Mouse (Mus musculus): ENCODE data around the gene Gm12184.
A peak's percentile ranks its signal among the peaks of the same experiment; 100 is the strongest.
"Not testable (repeated sequence)": the region's sequence is repeated elsewhere in the genome, so short reads cannot be mapped to it uniquely, and the experiment has no call there.

The Gm12184 gene

DNA sequence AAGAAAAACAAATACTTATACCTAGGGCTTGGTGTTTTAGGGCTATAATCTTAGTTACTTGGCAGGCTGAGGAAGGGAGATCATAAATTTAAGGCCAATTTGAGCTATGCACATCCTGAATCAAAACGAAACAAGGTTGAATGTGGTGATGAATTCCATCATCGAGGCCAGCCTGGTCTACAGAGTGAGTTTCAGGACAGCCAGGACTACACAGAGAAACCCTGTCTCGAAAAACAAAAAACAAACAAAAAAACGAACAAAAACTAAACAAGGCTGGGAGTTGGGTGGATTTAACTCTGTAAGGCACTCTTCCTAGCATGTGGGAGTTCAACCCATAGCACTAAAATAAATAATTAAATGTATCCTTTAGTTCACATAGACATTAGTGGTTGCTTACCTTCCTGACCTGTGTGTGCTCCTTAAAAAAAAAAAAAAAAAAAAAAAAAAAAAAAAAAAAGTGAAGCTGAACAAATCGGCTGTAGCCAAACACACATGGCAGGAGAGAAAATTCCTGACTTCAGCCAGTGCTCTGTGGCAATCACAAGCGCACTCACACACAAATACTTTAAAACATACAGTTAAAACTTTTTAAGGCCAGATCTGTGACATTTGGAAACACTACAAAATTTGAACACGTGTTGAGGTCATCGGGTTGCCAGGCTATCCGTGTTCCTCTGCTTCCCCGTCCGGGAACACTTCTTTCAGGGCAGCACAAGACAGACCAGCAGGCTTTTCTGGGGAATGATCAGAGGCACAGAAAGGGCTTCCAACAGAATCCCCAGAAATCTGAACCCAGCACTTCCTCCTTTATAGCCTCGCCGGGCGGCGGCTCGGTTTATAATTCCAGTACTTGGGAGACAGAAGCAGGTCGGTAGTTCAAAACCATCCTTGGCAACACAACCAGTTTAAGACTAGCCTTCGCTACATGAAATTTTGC is 27.2 kb downstream of the Gm12184 start:
- DNase-seq: no peak

DNA sequence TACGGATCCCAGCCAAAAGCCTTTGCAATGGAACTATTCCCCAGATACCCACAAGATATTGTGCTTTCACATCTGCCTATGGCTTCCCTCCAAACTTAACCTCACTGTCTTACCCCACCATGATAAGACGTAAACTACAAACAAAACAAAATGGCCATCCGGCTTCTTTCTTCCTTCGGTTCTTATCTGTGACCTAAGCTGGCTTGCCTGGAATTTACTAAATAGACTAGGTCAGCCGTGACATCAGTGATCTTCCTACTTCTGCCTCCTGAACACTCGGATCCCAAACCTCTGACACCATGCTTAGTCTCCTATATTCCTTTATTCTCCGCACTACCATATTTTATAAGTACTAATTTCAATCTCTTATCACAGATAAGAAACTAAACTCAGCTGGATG is 28.1 kb downstream of the Gm12184 start:
- no peak for DNase-seq

DNA sequence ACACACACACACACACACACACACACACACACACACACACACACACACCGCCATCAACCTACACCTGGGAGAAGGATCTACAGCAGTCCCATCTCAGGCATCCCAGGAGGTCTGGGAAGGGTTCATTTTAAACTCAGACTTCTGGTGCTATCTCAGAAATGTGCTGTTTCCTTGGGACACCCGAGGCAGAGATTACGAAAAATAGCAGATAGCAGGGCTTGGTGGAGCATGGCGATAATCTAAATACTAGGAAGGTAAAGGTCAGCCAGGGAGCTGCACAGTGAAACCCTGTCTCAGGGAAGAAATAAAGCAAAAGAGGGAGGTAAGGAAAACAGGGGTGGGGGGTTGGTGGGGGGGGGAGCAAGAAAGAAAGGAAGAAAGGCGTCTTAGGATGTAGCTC is 29.2 kb downstream of the Gm12184 start:
- no peak for DNase-seq

GRCm38 (mm10) chr11:48796290-48796689 is 30.2 kb downstream of the Gm12184 start:
- DNase-seq: no peak

GRCm38 (mm10) chr11:48795221-48795620 is 31.2 kb downstream of the Gm12184 start:
- DNase-seq: peak in 1 of 2 experiments; percentile 44

- no peak for DNase-seq
Observed at GRCm38 (mm10) chr11:48793184-48793583, 33.3 kb downstream of the Gm12184 start.

DNA sequence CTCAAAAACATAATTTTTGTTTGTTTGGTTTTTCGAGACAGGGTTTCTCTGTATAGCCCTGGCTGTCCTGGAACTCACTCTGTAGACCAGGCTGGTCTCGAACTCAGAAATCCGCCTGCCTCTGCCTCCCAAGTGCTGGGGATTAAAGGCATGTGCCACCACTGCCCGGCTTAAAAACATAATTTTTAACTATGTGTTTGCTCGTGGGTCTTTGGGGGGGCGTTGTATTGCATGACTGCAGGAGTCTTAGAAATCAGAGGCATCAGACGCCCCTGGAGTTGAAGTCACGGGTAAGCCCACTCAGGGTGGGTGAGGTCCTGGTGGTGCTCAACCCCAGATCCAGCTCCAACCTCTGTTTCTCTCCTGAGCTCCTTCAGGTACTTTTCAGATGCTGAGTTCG is 34.6 kb downstream of the Gm12184 start:
- DNase-seq: not testable (repeated sequence)

DNA sequence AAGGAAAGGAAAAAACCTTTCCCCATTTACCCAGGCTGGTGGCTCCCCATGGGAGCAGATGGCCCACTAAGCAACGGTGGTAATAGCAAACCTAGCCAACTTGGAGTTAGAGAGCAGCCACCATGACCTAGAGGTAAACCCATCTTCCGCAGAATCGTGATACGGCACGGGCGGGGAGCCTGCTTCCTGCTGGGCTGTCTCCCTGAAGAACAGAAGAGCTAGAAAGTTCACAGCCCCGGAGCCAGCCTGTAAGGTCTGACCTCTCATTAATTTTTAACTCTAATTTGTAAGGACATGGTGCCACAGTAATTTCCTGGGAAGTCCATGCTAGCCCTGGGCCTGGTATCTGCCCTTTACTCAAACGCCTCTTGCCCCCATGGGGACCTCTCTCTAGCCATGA is 35.5 kb downstream of the Gm12184 start:
- no peak for DNase-seq

- peak; percentile 89 to 93 for DNase-seq
Observed at GRCm38 (mm10) chr11:48789973-48790823, 36.3 kb downstream of the Gm12184 start.

GRCm38 (mm10) chr11:48789215-48789614 is 37.2 kb downstream of the Gm12184 start:
- DNase-seq: no peak

DNA sequence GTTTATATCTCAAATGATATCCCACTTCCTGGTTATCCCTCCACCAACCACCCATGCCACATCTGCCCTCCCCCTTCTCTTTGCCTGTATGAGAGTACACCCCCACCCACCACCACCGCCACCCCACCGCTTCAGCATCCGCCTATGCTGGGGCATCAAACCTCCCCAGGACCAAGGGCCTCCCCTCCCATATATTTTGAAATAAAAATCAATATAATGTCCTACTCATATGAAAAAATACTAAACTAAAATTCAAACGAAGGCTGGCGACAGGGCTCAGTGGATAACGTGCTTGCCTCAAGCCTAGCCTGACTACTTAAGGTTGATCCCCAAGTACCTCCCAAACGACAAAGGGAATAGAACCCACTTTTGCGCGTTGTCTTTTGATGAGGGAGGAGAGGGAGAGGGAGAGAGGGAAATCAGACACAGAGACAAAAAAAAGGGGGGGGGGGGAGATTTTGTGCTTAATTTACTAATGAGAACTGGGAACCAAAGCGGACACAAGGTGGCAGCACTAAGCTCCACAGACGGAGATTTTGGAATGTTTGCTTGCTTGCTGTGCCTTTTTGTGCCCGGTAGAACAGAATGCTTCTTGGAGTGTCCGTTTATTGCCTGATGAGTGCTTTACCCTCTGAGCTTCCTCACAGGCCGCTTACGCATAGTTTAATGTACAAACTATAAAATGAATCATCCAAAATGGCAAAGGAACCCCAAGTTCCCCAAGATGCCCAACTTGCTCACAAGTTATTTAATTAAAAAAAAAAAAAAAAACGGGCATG is 38.0 kb downstream of the Gm12184 start:
- peak; percentile 82 to 91 for DNase-seq

DNA sequence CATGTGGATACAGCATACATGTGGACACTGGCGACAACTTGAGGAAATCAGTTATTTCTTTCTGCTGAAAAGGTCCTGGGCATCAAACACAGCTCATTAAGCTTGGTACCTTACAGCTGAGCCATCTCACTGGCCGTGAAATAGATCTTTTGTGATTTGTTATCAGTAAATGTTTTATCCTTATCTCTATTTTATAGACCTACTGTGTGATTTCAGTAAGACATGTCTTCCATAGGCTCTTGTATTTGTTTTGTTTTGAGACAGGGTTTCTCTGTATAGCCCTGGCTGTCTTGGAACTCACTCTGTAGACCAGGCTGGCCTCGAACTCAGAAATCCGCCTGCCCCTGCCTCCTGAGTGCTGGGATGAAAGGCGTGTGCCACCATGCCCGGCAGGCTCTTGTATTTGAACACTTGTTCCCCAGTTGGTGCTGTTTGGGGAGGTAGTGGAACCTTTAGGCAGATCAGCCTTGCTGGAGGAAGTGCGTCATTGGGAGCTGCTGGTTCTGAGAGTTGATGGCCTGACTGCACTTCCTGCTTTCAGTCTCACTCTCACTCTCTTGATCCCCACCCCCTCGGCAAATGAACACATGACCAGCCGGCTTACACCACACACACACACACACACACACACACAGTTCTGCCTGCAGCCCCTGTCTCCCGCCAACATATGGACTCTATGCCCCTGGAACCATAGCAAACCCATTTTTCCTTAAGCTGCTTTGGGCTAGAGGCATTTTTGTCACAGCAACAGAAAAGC is 38.8 kb downstream of the Gm12184 start:
- peak; percentile 33 to 54 for DNase-seq

GRCm38 (mm10) chr11:48782243-48782642 is 44.2 kb downstream of the Gm12184 start:
- no peak for DNase-seq

DNA sequence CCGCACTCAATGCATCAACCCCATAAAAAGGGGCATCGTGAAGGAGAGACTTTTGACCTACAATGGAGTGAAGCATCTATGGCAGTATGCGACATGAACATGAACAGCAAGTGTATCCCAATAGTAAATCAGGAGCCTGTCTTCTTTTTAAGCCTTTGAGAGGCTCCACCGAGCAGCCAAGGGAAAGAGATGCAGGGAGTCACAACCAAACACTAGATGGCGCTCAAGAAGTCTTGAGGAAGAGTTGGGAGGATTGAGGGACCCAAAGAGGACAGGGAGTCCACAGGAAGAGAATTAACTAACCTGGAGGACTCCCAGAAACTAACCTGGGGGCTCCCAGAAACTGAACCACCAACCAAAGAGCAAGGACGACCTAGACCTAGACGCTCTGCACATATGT is 47.0 kb downstream of the Gm12184 start:
- DNase-seq: peak in 1 of 2 experiments; percentile 52

GRCm38 (mm10) chr11:48777303-48777702 is 49.2 kb downstream of the Gm12184 start:
- DNase-seq: no peak

DNA sequence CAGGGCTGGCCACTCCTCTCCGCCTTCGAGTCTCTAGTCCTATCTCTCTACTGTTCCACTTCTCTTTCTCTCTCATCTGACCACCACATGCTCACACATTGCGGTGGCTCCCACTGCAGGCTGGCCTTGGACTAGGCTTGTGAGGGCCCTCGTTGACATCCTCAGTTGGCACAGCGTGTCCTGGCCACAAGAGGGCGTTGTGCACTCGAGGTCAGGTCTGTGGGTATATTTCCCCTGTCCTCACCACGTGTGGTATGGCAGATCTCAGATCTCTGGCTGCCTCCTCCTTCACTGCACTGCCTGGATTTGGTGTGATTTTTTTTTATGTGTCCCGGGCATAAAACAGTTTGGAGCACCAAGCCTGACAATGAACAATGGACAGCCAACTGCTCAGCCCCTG is 49.8 kb downstream of the Gm12184 start:
- DNase-seq: no peak

DNA sequence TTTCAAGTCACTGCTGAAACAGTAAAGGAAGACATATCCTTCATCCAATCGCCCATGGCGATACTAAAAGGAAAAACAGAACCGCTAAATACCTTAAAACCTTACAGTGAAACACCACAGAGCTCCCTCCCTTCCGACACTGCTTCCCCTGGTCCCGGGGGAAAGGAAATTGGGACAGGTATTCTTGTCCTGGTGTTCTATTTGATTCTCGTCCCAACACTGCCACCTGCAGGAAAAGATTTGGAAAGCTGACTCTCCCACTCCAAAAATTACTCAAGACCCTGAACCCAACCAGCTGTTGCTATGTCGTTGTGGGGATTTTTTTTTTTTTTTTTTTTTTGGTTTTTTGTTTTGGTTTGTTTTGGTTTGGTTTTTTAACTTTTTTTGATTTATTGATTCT is 51.0 kb downstream of the Gm12184 start:
- peak; percentile 35 to 68 for DNase-seq

Measured in cerebellum, postnatal 25 days (tissue).